15 mouse cellular contexts compared by ENCODE assay signal in genomic region chr14:59745676-59746075, GRCm38 (mm10).
"Had no signal": no experiment of that assay in that cellular context is flagged by ENCODE, and none has a peak within 500 bp of the region (broad histone marks: within the 10 kb centered on the region; RNA-seq: fewer than 3 reads in every experiment).

No protein-coding gene starts in this region.

- H3K4me3 ChIP-seq: layer of hippocampus, adult 2 months; limb, embryonic 12.5 days; limb, embryonic 15.5 days had no signal

- H3K27ac ChIP-seq: kidney, postnatal 0 days; layer of hippocampus, adult 2 months; limb, embryonic 12.5 days; limb, embryonic 15.5 days; liver, embryonic 14.5 days; macrophage had no signal

- H3K9me3 ChIP-seq: limb, embryonic 15.5 days had no signal

- H3K4me2 ChIP-seq: limb, embryonic 12.5 days; limb, embryonic 15.5 days; liver, embryonic 11.5 days; lung, embryonic 14.5 days had no signal

- H3K9ac ChIP-seq: limb, embryonic 12.5 days; limb, embryonic 15.5 days; liver, embryonic 14.5 days; liver, postnatal 0 days; lung, embryonic 14.5 days had no signal

- DNase-seq: kidney, postnatal 25 days; layer of hippocampus, adult 9-11 months; liver, postnatal 0 days; midbrain, embryonic 14.5 days; thymus, adult 18-20 months; thymus, postnatal 36 days had no signal

- H3K36me3 ChIP-seq: limb, embryonic 12.5 days; limb, embryonic 15.5 days had no signal

- H3K27me3 ChIP-seq: limb, embryonic 15.5 days had no signal

- ATAC-seq: liver, postnatal 0 days; lung, postnatal 0 days had no signal
